Comparison of ENCODE assay signal across 24 mouse cellular contexts in the genomic region with DNA sequence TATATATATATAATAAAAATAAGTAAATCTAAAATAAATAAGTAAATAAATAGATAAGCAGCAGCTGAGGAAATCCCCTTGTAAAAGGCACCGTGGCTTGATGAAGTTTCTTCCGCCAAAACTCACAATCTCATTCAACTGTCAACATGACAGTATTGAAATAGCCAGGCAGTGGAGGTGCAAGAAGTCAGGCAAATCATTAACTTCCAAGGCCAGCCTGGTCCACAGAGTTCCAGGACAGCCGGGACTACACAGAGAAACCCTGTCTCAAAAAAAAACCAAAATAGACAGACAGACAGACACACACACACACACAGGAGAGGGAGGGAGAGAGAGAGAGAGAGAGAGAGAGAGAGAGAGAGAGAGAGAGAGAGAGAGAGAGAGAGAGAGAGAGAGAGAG. TPM values are rescaled to one million over a fixed set of nuclear protein-coding genes. Genes with fewer than 3 reads are reported as not detected.
DNase-seq lines count a peak whose midpoint lies in the region; ATAC-seq lines count a peak whose summit lies in the region.
"Had no signal": no experiment of that assay in that cellular context is flagged by ENCODE, and none has a peak within 500 bp of the region (broad histone marks: within the 10 kb centered on the region; RNA-seq: fewer than 3 reads in every experiment).

No protein-coding gene starts in this region.

- peak; percentile 55 to 59 for DNase-seq in kidney, adult 8-10 months
- DNase-seq in kidney, postnatal 25 days = peak; percentile 65 to 70
- DNase-seq in testis, postnatal 10 days (ENCODE audit: low spot score) = peak; percentile 38
- DNase-seq in adrenal gland, adult 18-20 months (ENCODE audit: low spot score in 2 of 2) = no peak
- DNase-seq: cerebellum, adult 8-10 months; gastrocnemius, postnatal 10 days; heart, adult 11 months; heart, postnatal 36 days; layer of hippocampus, adult 9-11 months had no signal

- H3K27ac ChIP-seq in kidney, embryonic 16.5 days (ENCODE audit: low read length) = no peak overlapping the region
- H3K27ac ChIP-seq in liver, embryonic 15.5 days (replicated peaks) = peak overlapping the region; percentile 58; the same call in 1 of the 2 replicates
- H3K27ac ChIP-seq in forebrain, embryonic 12.5 days = no peak overlapping the region
- H3K27ac ChIP-seq: forebrain, embryonic 13.5 days; hindbrain, embryonic 14.5 days; kidney, postnatal 0 days; limb, embryonic 13.5 days; midbrain, embryonic 12.5 days had no signal

- no peak overlapping the region for H3K4me2 ChIP-seq in kidney, embryonic 16.5 days (replicated peaks; ENCODE audit: low read depth, low read length)
- H3K4me2 ChIP-seq in liver, embryonic 15.5 days = no peak overlapping the region
- H3K4me2 ChIP-seq in forebrain, embryonic 12.5 days = no peak overlapping the region
- H3K4me2 ChIP-seq: forebrain, embryonic 13.5 days; hindbrain, embryonic 14.5 days; limb, embryonic 13.5 days; midbrain, embryonic 12.5 days had no signal

- ATAC-seq in kidney, embryonic 16.5 days (ENCODE audit: low FRiP score, low TSS enrichment) = no peak
- 0 out of 2 replicates have a peak, but pooled peaks have one; percentile 36 for ATAC-seq in liver, embryonic 15.5 days (ENCODE audit: insufficient read depth)
- ATAC-seq in megakaryocyte, adult 5-6 weeks (ENCODE audit: poor library complexity, severe bottlenecking) = no peak
- ATAC-seq in forebrain, embryonic 12.5 days (ENCODE audit: low FRiP score) = no peak
- ATAC-seq: forebrain, embryonic 13.5 days had no signal

- no peak overlapping the region for H3K4me3 ChIP-seq in kidney, embryonic 16.5 days (ENCODE audit: low read length)
- H3K4me3 ChIP-seq in liver, embryonic 15.5 days (replicated peaks) = no peak overlapping the region
- no peak overlapping the region for H3K4me3 ChIP-seq in forebrain, embryonic 12.5 days (replicated peaks)
- H3K4me3 ChIP-seq: forebrain, embryonic 13.5 days; limb, embryonic 13.5 days; midbrain, embryonic 12.5 days; myocyte had no signal

- H3K27me3 ChIP-seq in kidney, embryonic 16.5 days (ENCODE audit: insufficient read depth, low read length) = no peaks in the 10 kb centered on the region
- no peaks in the 10 kb centered on the region for H3K27me3 ChIP-seq in liver, embryonic 15.5 days
- H3K27me3 ChIP-seq in forebrain, embryonic 12.5 days = no peaks in the 10 kb centered on the region
- H3K27me3 ChIP-seq: forebrain, embryonic 13.5 days; limb, embryonic 13.5 days; midbrain, embryonic 12.5 days had no signal

- no peaks in the 10 kb centered on the region for H3K9me3 ChIP-seq in kidney, embryonic 16.5 days (ENCODE audit: low read length)
- H3K9me3 ChIP-seq in liver, embryonic 15.5 days (replicated peaks) = no peaks in the 10 kb centered on the region
- H3K9me3 ChIP-seq in forebrain, embryonic 12.5 days = no peaks in the 10 kb centered on the region
- H3K9me3 ChIP-seq: forebrain, embryonic 13.5 days; limb, embryonic 13.5 days; midbrain, embryonic 12.5 days had no signal

- H3K36me3 ChIP-seq in kidney, embryonic 16.5 days (ENCODE audit: insufficient read depth, low read length) = peaks cover 4% of the 10 kb centered on the region
- 0 out of 2 replicates have a peak, but pooled peaks cover 5% of the 10 kb centered on the region for H3K36me3 ChIP-seq in liver, embryonic 15.5 days (replicated peaks)
- H3K36me3 ChIP-seq in forebrain, embryonic 12.5 days (replicated peaks) = no peaks in the 10 kb centered on the region; the same call in 1 of the 2 replicates
- H3K36me3 ChIP-seq: midbrain, embryonic 12.5 days had no signal

- WGBS in kidney, embryonic 16.5 days = 62% methylated on average over 3 of the region's 3 CpGs
- WGBS in liver, embryonic 15.5 days (ENCODE audit: insufficient replicate concordance) = 58% methylated on average over 3 of the region's 3 CpGs
- WGBS in forebrain, embryonic 12.5 days = 85% methylated on average over 3 of the region's 3 CpGs

- H3K4me1 ChIP-seq in kidney, embryonic 16.5 days (ENCODE audit: insufficient read depth, low read length) = peaks cover 18% of the 10 kb centered on the region
- peaks cover 42% of the 10 kb centered on the region for H3K4me1 ChIP-seq in liver, embryonic 15.5 days (replicated peaks)
- H3K4me1 ChIP-seq in forebrain, embryonic 12.5 days = peaks cover 10% of the 10 kb centered on the region

- H3K9ac ChIP-seq in kidney, embryonic 16.5 days (replicated peaks; ENCODE audit: low read length) = no peak overlapping the region
- H3K9ac ChIP-seq in liver, embryonic 15.5 days = no peak overlapping the region
- H3K9ac ChIP-seq in forebrain, embryonic 12.5 days = no peak overlapping the region
- H3K9ac ChIP-seq: forebrain, embryonic 13.5 days; hindbrain, embryonic 14.5 days; limb, embryonic 13.5 days; midbrain, embryonic 12.5 days had no signal

RNA-seq across cellular contexts. Expression of a gene that starts 4.5 kb away (rescaled TPM):
- polyA plus RNA-seq in kidney, embryonic 16.5 days (2015; fragmentation: Nextera tagmentation; extraction: Ambion mirVana) = 526 and 535 TPM in 2 replicates
- polyA plus RNA-seq in liver, embryonic 15.5 days (2015; fragmentation: Nextera tagmentation; extraction: Ambion mirVana) = 752 and 794 TPM in 2 replicates
- 100 to 1,000 TPM; 392 to 420 TPM for total RNA-seq in adrenal gland, adult 18-20 months (2021)
- total RNA-seq in megakaryocyte, adult 5-6 weeks (2015) = 257 and 287 TPM in 2 replicates
- total RNA-seq in megakaryocyte, adult 5-6 weeks (2017) = 69.5 and 80.2 TPM in 2 replicates
- polyA plus RNA-seq in forebrain, embryonic 12.5 days (2016; fragmentation: Nextera tagmentation; extraction: Ambion mirVana) = 321 and 346 TPM in 2 replicates

RNA-seq across cellular contexts. Expression of a gene that starts 12.5 kb away (rescaled TPM):
- 2.5 and 9.6 TPM in 2 replicates for polyA plus RNA-seq in kidney, embryonic 16.5 days (2015; fragmentation: Nextera tagmentation; extraction: Ambion mirVana)
- 7.7 and 8.0 TPM in 2 replicates for polyA plus RNA-seq in liver, embryonic 15.5 days (2015; fragmentation: Nextera tagmentation; extraction: Ambion mirVana)
- total RNA-seq in adrenal gland, adult 18-20 months (2021) = 10 to 100 TPM; 50.2 to 66.1 TPM
- 4.8 TPM in 1 of 2 replicates, not detected in the other for total RNA-seq in megakaryocyte, adult 5-6 weeks (2015)
- 1.8 TPM in 1 of 2 replicates, not detected in the other for total RNA-seq in megakaryocyte, adult 5-6 weeks (2017)
- polyA plus RNA-seq in forebrain, embryonic 12.5 days (2016; fragmentation: Nextera tagmentation; extraction: Ambion mirVana) = 1.6 and 5.5 TPM in 2 replicates
- polyA plus RNA-seq: neural tube, embryonic 14.5 days had no signal

RNA-seq across cellular contexts. Expression of a gene that starts 20.7 kb away (rescaled TPM):
- 261 and 285 TPM in 2 replicates for polyA plus RNA-seq in kidney, embryonic 16.5 days (2015; fragmentation: Nextera tagmentation; extraction: Ambion mirVana)
- 152 and 163 TPM in 2 replicates for polyA plus RNA-seq in liver, embryonic 15.5 days (2015; fragmentation: Nextera tagmentation; extraction: Ambion mirVana)
- total RNA-seq in adrenal gland, adult 18-20 months (2021) = 100 to 1,000 TPM; 359 to 601 TPM
- total RNA-seq in megakaryocyte, adult 5-6 weeks (2015) = 82.1 and 103 TPM in 2 replicates
- total RNA-seq in megakaryocyte, adult 5-6 weeks (2017) = 151 and 169 TPM in 2 replicates
- polyA plus RNA-seq in forebrain, embryonic 12.5 days (2016; fragmentation: Nextera tagmentation; extraction: Ambion mirVana) = 186 and 204 TPM in 2 replicates

RNA-seq across cellular contexts. Expression of a gene that starts 26.1 kb away (rescaled TPM):
- polyA plus RNA-seq in kidney, embryonic 16.5 days (2015; fragmentation: Nextera tagmentation; extraction: Ambion mirVana) = 0.36 and 0.49 TPM in 2 replicates
- polyA plus RNA-seq in liver, embryonic 15.5 days (2015; fragmentation: Nextera tagmentation; extraction: Ambion mirVana) = 77.6 and 97.4 TPM in 2 replicates
- total RNA-seq in adrenal gland, adult 18-20 months (2021) = 1 to 10 TPM; 2.0 to 2.1 TPM
- total RNA-seq in megakaryocyte, adult 5-6 weeks (2015) = 3.0 and 5.0 TPM in 2 replicates
- total RNA-seq in megakaryocyte, adult 5-6 weeks (2017) = 4.0 and 4.5 TPM in 2 replicates
- not detected in 2 replicates for polyA plus RNA-seq in forebrain, embryonic 12.5 days (2016; fragmentation: Nextera tagmentation; extraction: Ambion mirVana)
- total RNA-seq: heart, postnatal 36 days; MEL had no signal
- polyA plus RNA-seq: cortical plate, adult 2 months; embryonic facial prominence, embryonic 11.5 days; forebrain, embryonic 13.5 days; heart, embryonic 14.5 days; hindbrain, embryonic 14.5 days; kidney, postnatal 0 days; limb, embryonic 13.5 days; midbrain, embryonic 12.5 days; neural tube, embryonic 14.5 days had no signal

RNA-seq across cellular contexts. Expression of a gene that starts 30.2 kb away (rescaled TPM):
- polyA plus RNA-seq in kidney, embryonic 16.5 days (2015; fragmentation: Nextera tagmentation; extraction: Ambion mirVana) = 5.3 and 6.1 TPM in 2 replicates
- 0.38 and 0.78 TPM in 2 replicates for polyA plus RNA-seq in liver, embryonic 15.5 days (2015; fragmentation: Nextera tagmentation; extraction: Ambion mirVana)
- total RNA-seq in adrenal gland, adult 18-20 months (2021) = 1 to 10 TPM; 1.9 to 2.4 TPM
- 1.2 and 1.5 TPM in 2 replicates for total RNA-seq in megakaryocyte, adult 5-6 weeks (2015)
- 0.18 and 0.37 TPM in 2 replicates for total RNA-seq in megakaryocyte, adult 5-6 weeks (2017)
- 6.3 TPM in 2 replicates for polyA plus RNA-seq in forebrain, embryonic 12.5 days (2016; fragmentation: Nextera tagmentation; extraction: Ambion mirVana)

Comparison
In these comparisons a context has a peak if more than half of its experiments do, and no peak if none do; other contexts are left out.
1. DNase-seq: peak in kidney, adult 8-10 months (2 of 2), kidney, postnatal 25 days (2 of 2) and testis, postnatal 10 days (single experiment); none in adrenal gland, adult 18-20 months (0 of 2).